Mouse (Mus musculus) ES-Bruce4 (cell line): ENCODE measurements around the gene Pitpnm3.

Experiments used
- CTCF ChIP-seq: IDR thresholded peaks from one replicate; pipeline ENCODE4 v1.8.1; 2011; ENCODE audit warnings: low read depth, low read length
- EP300 ChIP-seq: IDR thresholded peaks from 2 replicates; pipeline ENCODE4 v1.6.1; 2011; ENCODE audit warnings: low read depth, low read length; ENCODE audit not compliant: insufficient read depth
- POLR2A ChIP-seq: IDR thresholded peaks from one replicate; pipeline ENCODE4 v1.8.1; 2011; ENCODE audit warnings: low read length; ENCODE audit not compliant: insufficient read depth

DNA sequence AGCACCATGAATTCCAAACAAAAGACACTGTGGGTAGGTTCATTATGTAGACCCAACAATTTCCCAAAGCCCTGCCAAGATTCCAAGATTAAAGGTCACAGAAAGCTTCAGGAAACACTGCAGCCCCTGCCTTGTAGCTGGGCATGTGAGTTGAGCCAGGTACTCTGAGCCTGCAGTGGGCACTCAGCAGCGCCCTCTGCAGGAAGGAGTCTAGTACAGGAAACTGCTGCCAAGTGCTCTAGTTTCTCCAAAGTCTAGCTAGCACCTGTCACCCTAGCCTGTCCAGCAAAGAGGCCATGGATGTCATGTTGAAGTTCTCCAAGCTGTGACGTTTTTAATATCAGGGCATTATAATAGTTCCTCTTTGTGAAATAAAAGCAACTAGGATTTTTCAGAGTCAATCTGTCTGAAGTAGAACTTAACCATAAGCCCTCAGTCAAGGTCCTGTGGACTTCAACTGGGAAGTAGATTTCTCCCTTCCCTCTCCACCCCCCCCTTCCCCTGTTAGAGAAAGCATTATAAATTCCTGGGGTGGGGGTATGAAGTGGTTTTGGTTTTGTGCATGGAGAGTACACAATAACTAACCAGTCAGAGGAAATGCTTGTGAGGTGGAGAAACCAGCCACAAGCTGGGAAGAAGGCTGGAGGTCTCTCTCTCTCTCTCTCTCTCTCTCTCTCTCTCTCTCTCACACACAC lies 9.8 kb upstream of the Pitpnm3 start:
- TF ChIP-seq EP300 = no peak
- TF ChIP-seq POLR2A = no peak
- TF ChIP-seq CTCF = peak; percentile 94
